ENCODE assay signal across 8 mouse cellular contexts in genomic region chr6:128761144-128761540, GRCm38 (mm10). TPM values are rescaled to one million over a fixed set of nuclear protein-coding genes. Genes with fewer than 3 reads are reported as not detected.
DNase-seq lines count a peak whose midpoint lies in the region; ATAC-seq and TF ChIP-seq lines count a peak whose summit lies in the region.

No protein-coding gene starts in this region.

- peak overlapping the region; percentile 83 for H3K4me3 ChIP-seq in heart, adult 2 months
- H3K4me3 ChIP-seq in E14TG2a.4 (replicated peaks; ENCODE audit: low read length), result peak overlapping the region; percentile 93
- H3K4me3 ChIP-seq in forebrain, embryonic 14.5 days (ENCODE audit: low read depth, low read length), result peak overlapping the region; percentile 57
- H3K4me3 ChIP-seq in liver, postnatal 0 days (ENCODE audit: low read depth, low read length), result peak overlapping the region; percentile 66

- peak; percentile 21; the same call in 1 of the 2 replicates for TF ChIP-seq CTCF in heart, adult 2 months (IDR thresholded peaks at IDR 0.05)
- TF ChIP-seq CTCF in E14TG2a.4 (conservative IDR thresholded peaks at IDR 0.05; ENCODE audit: low read length), result no peak
- TF ChIP-seq CTCF in liver, postnatal 0 days (IDR thresholded peaks at IDR 0.05; ENCODE audit: low read depth), result no peak

- H3K4me2 ChIP-seq in forebrain, embryonic 14.5 days (ENCODE audit: low read length), result peak overlapping the region; percentile 38
- peak overlapping the region; percentile 66 for H3K4me2 ChIP-seq in liver, postnatal 0 days (ENCODE audit: low read depth, low read length)

- H3K9ac ChIP-seq in heart, adult 2 months (ENCODE audit: low read depth, low read length), result no peak overlapping the region
- peak overlapping the region; percentile 50 for H3K9ac ChIP-seq in forebrain, embryonic 14.5 days (ENCODE audit: low read length)
- no peak overlapping the region; the same call in 1 of the 2 replicates for H3K9ac ChIP-seq in liver, postnatal 0 days (replicated peaks)

- TF ChIP-seq POLR2A in heart, adult 2 months (IDR thresholded peaks at IDR 0.05; ENCODE audit: insufficient read depth, low read depth, low read length), result no peak

- no peak for ATAC-seq in forebrain, embryonic 14.5 days
- no peak for ATAC-seq in liver, postnatal 0 days

- DNase-seq in heart, adult 2 months, result no peak
- DNase-seq in heart, postnatal 36 days, result no peak
- no peak for DNase-seq in forebrain, embryonic 14.5 days (ENCODE audit: low spot score)
- no peak for DNase-seq in liver, postnatal 0 days
- no peak for DNase-seq in frontal cortex, postnatal 14 days (ENCODE audit: low spot score in 2 of 2)
- no peak for DNase-seq in cerebellum, postnatal 4 days (ENCODE audit: low spot score in 2 of 2)
- no peak for DNase-seq in kidney, postnatal 10 days

- no peaks in the 10 kb centered on the region for H3K27me3 ChIP-seq in heart, adult 2 months (ENCODE audit: control insufficient read depth, insufficient read depth, low read length)
- H3K27me3 ChIP-seq in E14TG2a.4 (ENCODE audit: insufficient read depth, low read length), result no peaks in the 10 kb centered on the region
- H3K27me3 ChIP-seq in forebrain, embryonic 14.5 days (replicated peaks; ENCODE audit: control insufficient read depth, insufficient read depth, low read length), result no peaks in the 10 kb centered on the region
- no peaks in the 10 kb centered on the region for H3K27me3 ChIP-seq in liver, postnatal 0 days (ENCODE audit: insufficient read depth, low read length)

- peaks cover 14% of the 10 kb centered on the region for H3K9me3 ChIP-seq in E14TG2a.4 (ENCODE audit: low read length)
- H3K9me3 ChIP-seq in forebrain, embryonic 14.5 days (replicated peaks; ENCODE audit: control insufficient read depth, low read length), result no peaks in the 10 kb centered on the region
- H3K9me3 ChIP-seq in liver, postnatal 0 days (ENCODE audit: low read length), result no peaks in the 10 kb centered on the region

- intact Hi-C loops in heart, adult 2 months (cut with DNase I), result no loop called here
- intact Hi-C loops in heart, postnatal 36 days (cut with DNase I), result loop anchor here (5.0 to 10.0 kb wide), 3 partner anchors 336 to 471 kb away; partner anchors contain the start of genes Clec2d and Itfg2

- peaks cover 3% of the 10 kb centered on the region; the same call in 1 of the 2 replicates for H3K4me1 ChIP-seq in heart, adult 2 months (ENCODE audit: control insufficient read depth, insufficient read depth, low read length)
- H3K4me1 ChIP-seq in E14TG2a.4 (replicated peaks; ENCODE audit: low read depth, low read length), result peaks cover 19% of the 10 kb centered on the region
- H3K4me1 ChIP-seq in forebrain, embryonic 14.5 days (ENCODE audit: control insufficient read depth, insufficient read depth, low read length), result no peaks in the 10 kb centered on the region; the same call in 1 of the 2 replicates
- H3K4me1 ChIP-seq in liver, postnatal 0 days (ENCODE audit: insufficient read depth), result 0 out of 2 replicates have a peak, but pooled peaks cover 5% of the 10 kb centered on the region

- H3K27ac ChIP-seq in heart, adult 2 months, result no peak overlapping the region; the same call in 1 of the 2 replicates
- H3K27ac ChIP-seq in forebrain, embryonic 14.5 days (ENCODE audit: low read depth, low read length), result peak overlapping the region; percentile 65; the same call in 1 of the 2 replicates
- no peak overlapping the region for H3K27ac ChIP-seq in liver, postnatal 0 days (ENCODE audit: low read depth)

- H3K36me3 ChIP-seq in heart, adult 2 months (ENCODE audit: control insufficient read depth, insufficient read depth, low read length), result no peaks in the 10 kb centered on the region
- H3K36me3 ChIP-seq in E14TG2a.4 (ENCODE audit: insufficient read depth, low read length), result no peaks in the 10 kb centered on the region
- no peaks in the 10 kb centered on the region for H3K36me3 ChIP-seq in forebrain, embryonic 14.5 days (ENCODE audit: control insufficient read depth, insufficient read depth, low read length)
- H3K36me3 ChIP-seq in liver, postnatal 0 days (replicated peaks; ENCODE audit: insufficient read depth, low read length), result no peaks in the 10 kb centered on the region

- 49% methylated on average over 5 of the region's 5 CpGs for WGBS in heart, adult 2 months
- WGBS in forebrain, embryonic 14.5 days, result 44% methylated on average over 5 of the region's 5 CpGs
- WGBS in liver, postnatal 0 days (ENCODE audit: insufficient replicate concordance), result 50% methylated on average over 5 of the region's 5 CpGs

- no peaks in the 10 kb centered on the region for H3K79me2 ChIP-seq in heart, adult 2 months (replicated peaks; ENCODE audit: control insufficient read depth, insufficient read depth, low read length)

- no peak for TF ChIP-seq EP300 in heart, adult 2 months (IDR thresholded peaks at IDR 0.05; ENCODE audit: insufficient read depth, low read depth, low read length)
- TF ChIP-seq EP300 in liver, postnatal 0 days (IDR thresholded peaks at IDR 0.05; ENCODE audit: low read depth), result no peak

RNA-seq across cellular contexts. Expression of gene Klrb1c, which starts 27.9 kb away (rescaled TPM):
- total RNA-seq in heart, adult 2 months (2021), result under 1 TPM; 0.18 TPM
- polyA plus RNA-seq in heart, adult 2 months (2012; rRNA removed), result 0.20 and 0.92 TPM in 2 replicates
- total RNA-seq in heart, postnatal 36 days (2021), result under 1 TPM in 1 of 2 experiments, not detected in 1; 0.16 TPM
- not detected in 2 replicates for polyA plus RNA-seq in forebrain, embryonic 14.5 days (2014; fragmentation: Nextera tagmentation; extraction: Ambion mirVana)
- 0.64 and 1.1 TPM in 2 replicates for polyA plus RNA-seq in liver, postnatal 0 days (2015; fragmentation: Nextera tagmentation; extraction: Ambion mirVana)

RNA-seq across cellular contexts. Expression of gene Klrb1, which starts 38.3 kb away (rescaled TPM):
- total RNA-seq in heart, adult 2 months (2021), result not detected
- not detected in 2 replicates for polyA plus RNA-seq in heart, adult 2 months (2012; rRNA removed)
- not detected for total RNA-seq in heart, postnatal 36 days (2021)
- not detected in 2 replicates for polyA plus RNA-seq in forebrain, embryonic 14.5 days (2014; fragmentation: Nextera tagmentation; extraction: Ambion mirVana)
- polyA plus RNA-seq in liver, postnatal 0 days (2015; fragmentation: Nextera tagmentation; extraction: Ambion mirVana), result not detected in 2 replicates
